Mouse (Mus musculus) midbrain, postnatal 0 days (tissue): ENCODE measurements around the gene Sertad2. TPM values are rescaled to one million over a fixed set of nuclear protein-coding genes. Genes with fewer than 3 reads are reported as not detected.

Source experiments
- ATAC-seq: fragments of 200-750 bp; cut with Nextera tagmentation; 2 replicates; pipeline ENCODE4 v1.8.0; 2017; ENCODE audit warnings: moderate number of reproducible peaks, mild to moderate bottlenecking, moderate TSS enrichment, moderate library complexity; ENCODE audit not compliant: low FRiP score
- DNase-seq: peaks from one replicate; pipeline ENCODE4 v3.0.0-alpha.2; 2015; ENCODE audit warnings: low spot score
- H3K27ac ChIP-seq: fragments of 300-500 bp; sonication (generic); 2 replicates; pipeline ENCODE4 v1.5.1; 2014; ENCODE audit warnings: low read depth, mild to moderate bottlenecking, low read length, mixed read lengths
- H3K27me3 ChIP-seq: fragments of 300-500 bp; sonication (generic); 2 replicates; pipeline ENCODE4 v1.6.1; 2014; ENCODE audit warnings: low read length, control low read depth, mixed read lengths; ENCODE audit not compliant: insufficient read depth
- H3K36me3 ChIP-seq: fragments of 300-500 bp; sonication (generic); 2 replicates; pipeline ENCODE4 v1.6.1; 2014; ENCODE audit warnings: low read length, control low read depth, mixed read lengths; ENCODE audit not compliant: insufficient read depth
- H3K4me1 ChIP-seq: fragments of 300-500 bp; sonication (generic); 2 replicates; pipeline ENCODE4 v1.6.1; 2014; ENCODE audit warnings: mild to moderate bottlenecking, control low read depth, antibody characterized with exemption, low read length, mixed read lengths; ENCODE audit not compliant: insufficient read depth
- H3K4me2 ChIP-seq: fragments of 300-500 bp; sonication (generic); 2 replicates; pipeline ENCODE4 v1.6.1; 2014; ENCODE audit warnings: low read depth, mild to moderate bottlenecking, low read length, mixed read lengths; ENCODE audit not compliant: poor library complexity, severe bottlenecking
- H3K4me3 ChIP-seq: fragments of 300-500 bp; sonication (generic); 2 replicates; pipeline ENCODE4 v1.5.1; 2014; ENCODE audit warnings: low read depth, mild to moderate bottlenecking, low read length, moderate library complexity
- H3K9ac ChIP-seq: fragments of 300-500 bp; sonication (generic); replicated peaks from 2 replicates; pipeline ENCODE4 v1.6.1; 2014; ENCODE audit warnings: mild to moderate bottlenecking, low read length, moderate library complexity, mixed read lengths; ENCODE audit not compliant: poor library complexity, severe bottlenecking
- H3K9me3 ChIP-seq: fragments of 300-500 bp; sonication (generic); 2 replicates; pipeline ENCODE4 v1.6.1; 2016; ENCODE audit warnings: low read length, control low read depth
- CTCF ChIP-seq: IDR thresholded peaks from 2 replicates; pipeline ENCODE4 v1.5.1; 2016; ENCODE audit warnings: antibody characterized with exemption, mild to moderate bottlenecking
- WGBS: fragments of 180-500 bp; shearing (Covaris S2); extraction: QIAGEN DNeasy Blood & Tissue Kit; methylation state at CpG from one replicate; pipeline ENCODE4 v1.1.7; 2014; 5-methylcytosine and 5-hydroxymethylcytosine counted together
- polyA plus RNA-seq: library from polyadenylated mRNA; unstranded; fragments of >200 nt; fragmentation: Nextera tagmentation; extraction: Ambion mirVana; gene quantifications from 2 replicates; pipeline ENCODE4 v1.2.1, GENCODE M21; 2015
- total RNA-seq: library from RNA; depleted of rRNA; stranded (reverse); fragments of >200 nt; gene quantifications from 2 replicates; pipeline ENCODE4 v1.2.3, GENCODE M21; 2014

Gene Sertad2
- total and polyA plus RNA-seq, 2 experiments from 2014 or later = 15.2 to 31.4 TPM

- Histone ChIP-seq H3K9ac (no peak overlapping the region), H3K27me3 (no peaks in the 10 kb centered on the region), H3K9me3 (no peaks in the 10 kb centered on the region), H3K4me3 (no peak overlapping the region), H3K4me2 (no peak overlapping the region), H3K36me3 (no peaks in the 10 kb centered on the region), H3K4me1 (peaks cover 6% of the 10 kb centered on the region; the same call in 1 of the 2 replicates), H3K27ac (no peak overlapping the region)
- DNase-seq (no peak), ATAC-seq (no peak)
- WGBS = 93% methylated on average over 5 of the region's 5 CpGs
- no peak for TF ChIP-seq CTCF
Observed at GRCm38 (mm10) chr11:20629700-20630099, 86.6 kb downstream of the Sertad2 start.

DNA sequence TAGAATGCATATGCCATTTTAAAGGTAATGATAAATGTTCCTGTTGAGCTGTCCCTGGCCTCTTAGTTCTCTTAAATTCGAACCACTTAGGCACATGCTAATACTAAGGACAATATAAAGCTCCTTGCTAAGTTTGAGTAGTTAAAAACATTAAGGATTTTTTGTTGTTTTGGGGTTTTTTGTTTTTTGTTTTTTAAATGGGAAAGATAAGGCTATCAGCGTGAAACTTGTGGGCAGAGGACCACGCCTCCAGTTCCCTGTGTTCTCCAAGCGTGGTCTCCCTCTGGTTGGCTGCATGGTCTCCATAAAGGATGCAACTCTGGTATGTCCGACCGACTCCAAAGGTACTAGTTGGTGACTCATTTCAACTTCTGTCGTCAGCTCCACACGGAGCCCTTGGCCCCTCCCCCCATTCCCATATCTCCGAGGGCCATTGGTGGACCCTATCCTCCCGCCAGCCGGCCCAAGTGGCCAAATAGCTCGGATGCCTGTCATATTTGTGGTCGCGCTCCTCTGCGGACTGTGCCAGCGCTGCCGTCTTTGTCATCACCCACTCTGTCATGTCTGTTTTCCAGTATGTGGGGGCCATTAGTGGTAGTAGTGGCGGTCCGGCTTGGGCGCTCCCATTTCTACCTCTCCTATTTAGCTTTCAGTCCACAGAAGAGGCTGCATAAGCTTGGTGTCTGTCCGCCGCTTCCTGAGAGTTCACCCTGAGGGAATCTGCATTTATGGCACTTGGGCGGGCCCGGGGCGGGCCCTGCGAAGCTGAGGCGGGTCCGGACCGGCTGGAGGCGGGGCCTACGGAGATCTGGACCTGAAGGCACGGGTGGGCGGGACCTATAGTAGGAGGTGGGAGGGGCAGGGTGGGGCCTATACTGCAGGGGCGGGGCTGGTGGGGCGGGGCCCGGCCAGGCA, 88.2 kb downstream of the Sertad2 start:
- 2% methylated on average over 34 of the region's 36 CpGs for WGBS
- Histone ChIP-seq H3K27ac (peak overlapping the region; percentile 69), H3K4me2 (peak overlapping the region; percentile 89), H3K9ac (peak overlapping the region; percentile 76), H3K4me3 (peak overlapping the region; percentile 57), H3K27me3 (no peaks in the 10 kb centered on the region), H3K4me1 (peaks cover 6% of the 10 kb centered on the region; the same call in 1 of the 2 replicates), H3K9me3 (no peaks in the 10 kb centered on the region), H3K36me3 (no peaks in the 10 kb centered on the region)
- TF ChIP-seq CTCF = no peak
- ATAC-seq = peak; percentile 89
- DNase-seq = peak; percentile 97

GRCm38 (mm10) chr11:20631941-20632618, 89.0 kb downstream of the Sertad2 start:
- no peak for TF ChIP-seq CTCF
- Histone ChIP-seq H3K4me2 (peak overlapping the region; percentile 89), H3K9ac (peak overlapping the region; percentile 76), H3K4me1 (peaks cover 6% of the 10 kb centered on the region; the same call in 1 of the 2 replicates), H3K27ac (peak overlapping the region; percentile 69), H3K4me3 (peak overlapping the region; percentile 57), H3K36me3 (no peaks in the 10 kb centered on the region), H3K27me3 (no peaks in the 10 kb centered on the region), H3K9me3 (no peaks in the 10 kb centered on the region)
- WGBS = under 1% methylated on average over 29 of the region's 67 CpGs
- DNase-seq = peak; percentile 66
- ATAC-seq = peak; percentile 86

DNA sequence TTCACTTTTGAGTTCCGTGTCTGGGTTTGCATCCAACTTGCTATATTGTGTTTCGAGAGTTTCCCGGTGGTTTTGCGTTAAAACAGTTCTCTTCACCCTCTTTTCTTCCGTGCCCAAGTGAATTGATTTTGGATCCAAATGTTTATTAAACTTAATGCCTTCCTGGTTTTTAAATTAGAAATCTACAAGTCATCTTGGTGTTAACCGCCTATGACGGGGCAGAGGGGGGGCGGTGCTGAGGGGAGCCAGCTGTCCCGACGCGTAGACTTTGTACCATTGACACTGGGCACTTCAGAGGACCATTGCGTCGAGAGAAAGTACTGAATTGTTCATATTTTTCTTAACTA, 89.5 kb downstream of the Sertad2 start:
- peak overlapping the region; percentile 89 for H3K4me2 ChIP-seq
- no peak for TF ChIP-seq CTCF
- DNase-seq (peak; percentile 26), ATAC-seq (no peak)
- H3K36me3 ChIP-seq = no peaks in the 10 kb centered on the region
- no peaks in the 10 kb centered on the region for H3K9me3 ChIP-seq
- H3K27me3 ChIP-seq = no peaks in the 10 kb centered on the region
- H3K9ac ChIP-seq = peak overlapping the region; percentile 76
- H3K4me3 ChIP-seq = peak overlapping the region; percentile 57
- H3K4me1 ChIP-seq = peaks cover 6% of the 10 kb centered on the region; the same call in 1 of the 2 replicates
- 0% methylated on average over 13 of the region's 13 CpGs for WGBS
- H3K27ac ChIP-seq = peak overlapping the region; percentile 69

- no peak for TF ChIP-seq CTCF
- Histone ChIP-seq H3K27ac (no peak overlapping the region), H3K9me3 (no peaks in the 10 kb centered on the region), H3K4me2 (no peak overlapping the region), H3K27me3 (no peaks in the 10 kb centered on the region), H3K4me3 (no peak overlapping the region), H3K4me1 (peaks cover 6% of the 10 kb centered on the region; the same call in 1 of the 2 replicates), H3K36me3 (no peaks in the 10 kb centered on the region), H3K9ac (no peak overlapping the region)
- no peak for ATAC-seq
- WGBS = 100% methylated on average over 1 of the region's 1 CpGs
- no peak for DNase-seq
Observed at GRCm38 (mm10) chr11:20634543-20634942, 91.5 kb downstream of the Sertad2 start.

DNA sequence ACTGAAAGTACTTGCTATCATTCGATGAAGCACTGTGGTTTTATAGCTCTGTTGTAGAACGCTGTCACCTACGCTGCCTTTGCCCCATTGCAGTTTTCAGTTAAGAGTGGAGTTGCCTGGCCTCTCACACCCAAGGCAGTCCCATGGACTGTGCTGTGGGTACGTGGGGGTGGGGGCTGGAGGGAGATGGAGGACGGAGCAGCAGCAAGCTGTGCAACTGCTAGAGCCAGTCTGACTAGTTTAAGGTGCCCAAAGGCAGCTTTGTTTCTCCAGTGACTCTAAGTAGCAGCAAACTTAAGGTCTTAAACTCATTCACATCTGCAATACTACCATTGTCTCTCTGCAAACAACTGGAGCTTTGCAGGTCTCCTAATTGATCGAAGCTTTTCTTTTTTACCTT, 92.6 kb downstream of the Sertad2 start:
- Histone ChIP-seq H3K9me3 (no peaks in the 10 kb centered on the region), H3K27me3 (no peaks in the 10 kb centered on the region), H3K36me3 (no peaks in the 10 kb centered on the region), H3K4me1 (peaks cover 11% of the 10 kb centered on the region; the same call in 1 of the 2 replicates), H3K9ac (no peak overlapping the region), H3K4me2 (no peak overlapping the region), H3K27ac (no peak overlapping the region), H3K4me3 (no peak overlapping the region)
- WGBS = 28% methylated on average over 6 of the region's 6 CpGs
- no peak for TF ChIP-seq CTCF
- DNase-seq = no peak
- no peak for ATAC-seq
